Mouse (Mus musculus) layer of hippocampus, adult 11-12 months (tissue): ENCODE data around the gene Polr1d.

ENCODE experiments used
- DNase-seq: peaks from one replicate; pipeline ENCODE4 v3.0.0; 2022; ENCODE audit warnings: low spot score

Polr1d gene

GRCm38 (mm10) chr5:147076799-147077165 is at the start of gene Polr1d:
Gene Polr1d, plus strand, starts transcription at chr5:147077050.
- DNase-seq: no peak

- no peak for DNase-seq
Measured at GRCm38 (mm10) chr5:147031281-147031680, 45.6 kb upstream of the Polr1d start.

- DNase-seq: no peak
Measured at GRCm38 (mm10) chr5:147033155-147033554, 43.7 kb upstream of the Polr1d start.

- no peak for DNase-seq
Measured at GRCm38 (mm10) chr5:147034283-147034682, 42.6 kb upstream of the Polr1d start.

- DNase-seq: no peak
Measured at GRCm38 (mm10) chr5:147035301-147035700, 41.5 kb upstream of the Polr1d start.

- no peak for DNase-seq
Measured at GRCm38 (mm10) chr5:147036028-147036427, 40.8 kb upstream of the Polr1d start.

GRCm38 (mm10) chr5:147036661-147037060 is 40.2 kb upstream of the Polr1d start:
- no peak for DNase-seq

- no peak for DNase-seq
Measured at GRCm38 (mm10) chr5:147037601-147038000, 39.2 kb upstream of the Polr1d start.

- no peak for DNase-seq
Measured at GRCm38 (mm10) chr5:147039394-147039793, 37.5 kb upstream of the Polr1d start.

- DNase-seq: no peak
Measured at GRCm38 (mm10) chr5:147041965-147042937, 34.6 kb upstream of the Polr1d start.

GRCm38 (mm10) chr5:147043240-147043844 is 33.5 kb upstream of the Polr1d start:
- DNase-seq: no peak

GRCm38 (mm10) chr5:147045311-147045710 is 31.5 kb upstream of the Polr1d start:
- DNase-seq: no peak

GRCm38 (mm10) chr5:147045929-147046328 is 30.9 kb upstream of the Polr1d start:
- DNase-seq: no peak

- no peak for DNase-seq
Measured at GRCm38 (mm10) chr5:147049544-147050209, 27.2 kb upstream of the Polr1d start.

- no peak for DNase-seq
Measured at GRCm38 (mm10) chr5:147050816-147051499, 25.9 kb upstream of the Polr1d start.

GRCm38 (mm10) chr5:147051500-147052308 is 25.1 kb upstream of the Polr1d start:
- no peak for DNase-seq

GRCm38 (mm10) chr5:147052309-147052558 is 24.6 kb upstream of the Polr1d start:
- no peak for DNase-seq

- DNase-seq: no peak
Measured at GRCm38 (mm10) chr5:147053071-147053470, 23.8 kb upstream of the Polr1d start.

- no peak for DNase-seq
Measured at GRCm38 (mm10) chr5:147053481-147053880, 23.4 kb upstream of the Polr1d start.

GRCm38 (mm10) chr5:147054328-147054727 is 22.5 kb upstream of the Polr1d start:
- DNase-seq: no peak

- DNase-seq: no peak
Measured at GRCm38 (mm10) chr5:147054747-147055270, 22.0 kb upstream of the Polr1d start.
